Mouse (Mus musculus) midbrain, embryonic 12.5 days (tissue): ENCODE measurements at regions not wholly inside any gene's neighbourhood (a gene's known extent, or its start where the extent isn't known, plus 50 kb on each side); places are given as distances from the start of the nearest gene placed in this dataset.
A peak's percentile ranks its signal among the peaks of the same experiment; 100 is the strongest.

Experiments used
- ATAC-seq: fragments of 200-750 bp; cut with Nextera tagmentation; 2 replicates; pipeline ENCODE4 v1.8.0; 2017; ENCODE audit warnings: low read depth, moderate TSS enrichment, moderate library complexity; ENCODE audit not compliant: low FRiP score
- H3K27ac ChIP-seq: fragments of 300-500 bp; sonication (generic); replicated peaks from 2 replicates; pipeline ENCODE4 v1.5.1; 2016; ENCODE audit warnings: mild to moderate bottlenecking
- H3K27me3 ChIP-seq: fragments of 300-500 bp; sonication (generic); 2 replicates; pipeline ENCODE4 v1.6.1; 2016; ENCODE audit warnings: mild to moderate bottlenecking
- H3K36me3 ChIP-seq: fragments of 300-500 bp; sonication (generic); 2 replicates; pipeline ENCODE4 v1.6.1; 2016
- H3K4me1 ChIP-seq: fragments of 300-500 bp; sonication (generic); 2 replicates; pipeline ENCODE4 v1.6.1; 2016
- H3K4me2 ChIP-seq: fragments of 300-500 bp; sonication (generic); replicated peaks from 2 replicates; pipeline ENCODE4 v1.6.1; 2016; ENCODE audit warnings: mild to moderate bottlenecking, moderate library complexity
- H3K4me3 ChIP-seq: fragments of 300-500 bp; sonication (generic); 2 replicates; pipeline ENCODE4 v1.5.1; 2016; ENCODE audit warnings: mild to moderate bottlenecking
- H3K9ac ChIP-seq: fragments of 300-500 bp; sonication (generic); replicated peaks from 2 replicates; pipeline ENCODE4 v1.6.1; 2016; ENCODE audit warnings: mild to moderate bottlenecking, moderate library complexity
- H3K9me3 ChIP-seq: fragments of 300-500 bp; sonication (generic); 2 replicates; pipeline ENCODE4 v1.6.1; 2016; ENCODE audit warnings: mild to moderate bottlenecking
- WGBS: fragments of 180-500 bp; shearing (Covaris S2); methylation state at CpG from one replicate; pipeline ENCODE4 v1.1.7; 2016; 5-methylcytosine and 5-hydroxymethylcytosine counted together

- H3K27ac ChIP-seq: no peak overlapping the region
- H3K9ac ChIP-seq: no peak overlapping the region
- no peak overlapping the region for H3K4me2 ChIP-seq
- no peak for ATAC-seq
- H3K4me3 ChIP-seq: no peak overlapping the region
- no peaks in the 10 kb centered on the region for H3K36me3 ChIP-seq
- no peaks in the 10 kb centered on the region for H3K27me3 ChIP-seq
- no peaks in the 10 kb centered on the region for H3K4me1 ChIP-seq
- no peaks in the 10 kb centered on the region for H3K9me3 ChIP-seq
- 73% methylated on average over 2 of the region's 2 CpGs for WGBS
These were observed 163.6 kb upstream of the Acvr2a start for GRCm38 (mm10) chr2:48650281-48650680.

GRCm38 (mm10) chr2:48661222-48661621, 152.7 kb upstream of the Acvr2a start:
- H3K4me2 ChIP-seq: no peak overlapping the region
- no peaks in the 10 kb centered on the region for H3K9me3 ChIP-seq
- no peak overlapping the region for H3K27ac ChIP-seq
- H3K4me1 ChIP-seq: 0 out of 2 replicates have a peak, but pooled peaks cover 3% of the 10 kb centered on the region
- no peak overlapping the region for H3K9ac ChIP-seq
- H3K4me3 ChIP-seq: no peak overlapping the region
- H3K36me3 ChIP-seq: no peaks in the 10 kb centered on the region
- 42% methylated on average over 1 of the region's 1 CpGs for WGBS
- H3K27me3 ChIP-seq: no peaks in the 10 kb centered on the region
- ATAC-seq: no peak

- Histone ChIP-seq H3K4me3 (no peak overlapping the region), H3K4me1 (0 out of 2 replicates have a peak, but pooled peaks cover 3% of the 10 kb centered on the region), H3K27ac (no peak overlapping the region), H3K36me3 (no peaks in the 10 kb centered on the region), H3K9me3 (no peaks in the 10 kb centered on the region), H3K27me3 (no peaks in the 10 kb centered on the region), H3K4me2 (no peak overlapping the region), H3K9ac (no peak overlapping the region)
- no peak for ATAC-seq
- WGBS: 71% methylated on average over 2 of the region's 2 CpGs
These were observed 148.8 kb upstream of the Acvr2a start for GRCm38 (mm10) chr2:48665103-48665502.

- no peak overlapping the region for H3K4me2 ChIP-seq
- WGBS: 65% methylated on average over 1 of the region's 1 CpGs
- H3K36me3 ChIP-seq: no peaks in the 10 kb centered on the region
- H3K27me3 ChIP-seq: no peaks in the 10 kb centered on the region
- H3K4me3 ChIP-seq: no peak overlapping the region
- H3K9me3 ChIP-seq: no peaks in the 10 kb centered on the region
- H3K4me1 ChIP-seq: no peaks in the 10 kb centered on the region
- H3K9ac ChIP-seq: no peak overlapping the region
- no peak overlapping the region for H3K27ac ChIP-seq
- ATAC-seq: no peak
These were observed 124.8 kb upstream of the Acvr2a start for GRCm38 (mm10) chr2:48689098-48689497.

GRCm38 (mm10) chr2:48694509-48694908, 119.4 kb upstream of the Acvr2a start:
- Histone ChIP-seq H3K9ac (no peak overlapping the region), H3K9me3 (no peaks in the 10 kb centered on the region), H3K27ac (no peak overlapping the region), H3K4me2 (no peak overlapping the region), H3K4me1 (no peaks in the 10 kb centered on the region), H3K36me3 (no peaks in the 10 kb centered on the region), H3K27me3 (no peaks in the 10 kb centered on the region), H3K4me3 (no peak overlapping the region)
- ATAC-seq: no peak
- WGBS: 95% methylated on average over 3 of the region's 3 CpGs

GRCm38 (mm10) chr2:48700886-48701285, 113.0 kb upstream of the Acvr2a start:
- WGBS: 88% methylated on average over 2 of the region's 2 CpGs
- no peak for ATAC-seq
- Histone ChIP-seq H3K4me3 (no peak overlapping the region), H3K9ac (no peak overlapping the region), H3K27me3 (no peaks in the 10 kb centered on the region), H3K4me1 (peaks cover 3% of the 10 kb centered on the region; the same call in 1 of the 2 replicates), H3K36me3 (no peaks in the 10 kb centered on the region), H3K4me2 (no peak overlapping the region), H3K9me3 (no peaks in the 10 kb centered on the region), H3K27ac (no peak overlapping the region)

GRCm38 (mm10) chr2:48705103-48705804, 108.7 kb upstream of the Acvr2a start:
- H3K27me3 ChIP-seq: no peaks in the 10 kb centered on the region
- peaks cover 8% of the 10 kb centered on the region; the same call in 1 of the 2 replicates for H3K4me1 ChIP-seq
- no peaks in the 10 kb centered on the region for H3K9me3 ChIP-seq
- no peaks in the 10 kb centered on the region for H3K36me3 ChIP-seq
- ATAC-seq: peak; percentile 27; the same call in 1 of the 2 replicates
- H3K4me2 ChIP-seq: no peak overlapping the region
- no peak overlapping the region for H3K9ac ChIP-seq
- no peak overlapping the region for H3K27ac ChIP-seq
- WGBS: 69% methylated on average over 12 of the region's 12 CpGs
- no peak overlapping the region for H3K4me3 ChIP-seq

- H3K27me3 ChIP-seq: no peaks in the 10 kb centered on the region
- H3K4me3 ChIP-seq: no peak overlapping the region
- H3K9me3 ChIP-seq: no peaks in the 10 kb centered on the region
- no peaks in the 10 kb centered on the region for H3K36me3 ChIP-seq
- H3K27ac ChIP-seq: no peak overlapping the region
- no peak overlapping the region for H3K9ac ChIP-seq
- 40% methylated on average over 3 of the region's 3 CpGs for WGBS
- 0 out of 2 replicates have a peak, but pooled peaks have one; percentile 6 for ATAC-seq
- no peak overlapping the region for H3K4me2 ChIP-seq
- peaks cover 8% of the 10 kb centered on the region; the same call in 1 of the 2 replicates for H3K4me1 ChIP-seq
These were observed 108.1 kb upstream of the Acvr2a start for GRCm38 (mm10) chr2:48705805-48706150.

- Histone ChIP-seq H3K9ac (no peak overlapping the region), H3K27ac (no peak overlapping the region; the same call in 1 of the 2 replicates), H3K4me3 (no peak overlapping the region), H3K36me3 (no peaks in the 10 kb centered on the region), H3K4me2 (no peak overlapping the region), H3K4me1 (peaks cover 8% of the 10 kb centered on the region; the same call in 1 of the 2 replicates), H3K27me3 (no peaks in the 10 kb centered on the region), H3K9me3 (no peaks in the 10 kb centered on the region)
- peak; percentile 65; the same call in 1 of the 2 replicates for ATAC-seq
- WGBS: 42% methylated on average over 5 of the region's 5 CpGs
These were observed 107.7 kb upstream of the Acvr2a start for GRCm38 (mm10) chr2:48706188-48706587.

- Histone ChIP-seq H3K9me3 (no peaks in the 10 kb centered on the region), H3K36me3 (no peaks in the 10 kb centered on the region), H3K9ac (no peak overlapping the region), H3K4me3 (no peak overlapping the region), H3K27me3 (no peaks in the 10 kb centered on the region), H3K4me2 (no peak overlapping the region), H3K4me1 (no peaks in the 10 kb centered on the region), H3K27ac (no peak overlapping the region)
- 90% methylated on average over 4 of the region's 4 CpGs for WGBS
- ATAC-seq: no peak
These were observed 97.7 kb upstream of the Acvr2a start for GRCm38 (mm10) chr2:48716206-48716605.

- no peak for ATAC-seq
- no peaks in the 10 kb centered on the region for H3K27me3 ChIP-seq
- H3K4me3 ChIP-seq: no peak overlapping the region
- H3K9me3 ChIP-seq: no peaks in the 10 kb centered on the region
- no peak overlapping the region for H3K4me2 ChIP-seq
- H3K4me1 ChIP-seq: no peaks in the 10 kb centered on the region
- no peak overlapping the region for H3K27ac ChIP-seq
- H3K9ac ChIP-seq: no peak overlapping the region
- 87% methylated on average over 1 of the region's 1 CpGs for WGBS
- H3K36me3 ChIP-seq: no peaks in the 10 kb centered on the region
These were observed 96.1 kb upstream of the Acvr2a start for GRCm38 (mm10) chr2:48717770-48718169.

GRCm38 (mm10) chr2:48718261-48718660, 95.6 kb upstream of the Acvr2a start:
- Histone ChIP-seq H3K4me3 (no peak overlapping the region), H3K4me2 (no peak overlapping the region), H3K9ac (no peak overlapping the region), H3K27me3 (no peaks in the 10 kb centered on the region), H3K9me3 (no peaks in the 10 kb centered on the region), H3K36me3 (no peaks in the 10 kb centered on the region), H3K4me1 (no peaks in the 10 kb centered on the region), H3K27ac (no peak overlapping the region)
- no peak for ATAC-seq
- 87% methylated on average over 2 of the region's 2 CpGs for WGBS

GRCm38 (mm10) chr2:48730780-48731179, 83.1 kb upstream of the Acvr2a start:
- ATAC-seq: no peak
- H3K9ac ChIP-seq: no peak overlapping the region
- H3K9me3 ChIP-seq: no peaks in the 10 kb centered on the region
- no peak overlapping the region for H3K4me2 ChIP-seq
- 70% methylated on average over 8 of the region's 8 CpGs for WGBS
- H3K36me3 ChIP-seq: no peaks in the 10 kb centered on the region
- no peak overlapping the region for H3K4me3 ChIP-seq
- no peaks in the 10 kb centered on the region for H3K4me1 ChIP-seq
- no peak overlapping the region for H3K27ac ChIP-seq
- no peaks in the 10 kb centered on the region for H3K27me3 ChIP-seq
